Mouse (Mus musculus) hindbrain, embryonic 16.5 days (tissue): ENCODE measurements around the gene Slc25a42. TPM values are rescaled to one million over a fixed set of nuclear protein-coding genes. Genes with fewer than 3 reads are reported as not detected.

Experiments
- ATAC-seq: fragments of 200-750 bp; cut with Nextera tagmentation; 2 replicates; pipeline ENCODE4 v1.8.0; 2017; ENCODE audit warnings: moderate TSS enrichment, moderate library complexity
- H3K27ac ChIP-seq: fragments of 300-500 bp; sonication (generic); 2 replicates; pipeline ENCODE4 v1.5.1; 2014; ENCODE audit warnings: low read depth, mild to moderate bottlenecking, control low read depth, low read length, moderate library complexity
- H3K27me3 ChIP-seq: fragments of 300-500 bp; sonication (generic); replicated peaks from 2 replicates; pipeline ENCODE4 v1.6.1; 2014; ENCODE audit warnings: low read length; ENCODE audit not compliant: control insufficient read depth, insufficient read depth
- H3K36me3 ChIP-seq: fragments of 300-500 bp; sonication (generic); 2 replicates; pipeline ENCODE4 v1.6.1; 2014; ENCODE audit warnings: mild to moderate bottlenecking, low read length, moderate library complexity, mixed read lengths; ENCODE audit not compliant: control insufficient read depth, insufficient read depth
- H3K4me1 ChIP-seq: fragments of 300-500 bp; sonication (generic); 2 replicates; pipeline ENCODE4 v1.6.1; 2014; ENCODE audit warnings: low read depth, low read length; ENCODE audit not compliant: control insufficient read depth, insufficient read depth
- H3K4me2 ChIP-seq: fragments of 300-500 bp; sonication (generic); 2 replicates; pipeline ENCODE4 v1.6.1; 2014; ENCODE audit warnings: mild to moderate bottlenecking, low read length, control low read depth, moderate library complexity
- H3K4me3 ChIP-seq: fragments of 300-500 bp; sonication (generic); 2 replicates; pipeline ENCODE4 v1.5.1; 2014; ENCODE audit warnings: mild to moderate bottlenecking, low read length, control low read depth, moderate library complexity
- H3K9ac ChIP-seq: fragments of 300-500 bp; sonication (generic); 2 replicates; pipeline ENCODE4 v1.6.1; 2014; ENCODE audit warnings: low read depth, mild to moderate bottlenecking, control low read depth, low read length, moderate library complexity
- H3K9me3 ChIP-seq: fragments of 300-500 bp; sonication (generic); 2 replicates; pipeline ENCODE4 v1.6.1; 2014; ENCODE audit warnings: mild to moderate bottlenecking, low read length, moderate library complexity; ENCODE audit not compliant: control insufficient read depth
- WGBS: fragments of 180-500 bp; shearing (Covaris S2); extraction: QIAGEN DNeasy Blood & Tissue Kit; methylation state at CpG from one replicate; pipeline ENCODE4 v1.1.7; 2014; 5-methylcytosine and 5-hydroxymethylcytosine counted together
- polyA plus RNA-seq: library from polyadenylated mRNA; unstranded; fragments of >200 nt; fragmentation: Nextera tagmentation; extraction: Ambion mirVana; gene quantifications from 2 replicates; pipeline ENCODE4 v1.2.1, GENCODE M21; 2015

The Slc25a42 gene
- polyA plus RNA-seq, 1 experiment from 2014 or later = 9.5 TPM

- Histone ChIP-seq H3K9me3 (no peaks in the 10 kb centered on the region), H3K27me3 (peaks cover 5% of the 10 kb centered on the region), H3K27ac (no peak overlapping the region), H3K4me1 (peaks cover 4% of the 10 kb centered on the region; the same call in 1 of the 2 replicates), H3K9ac (peak overlapping the region; percentile 35), H3K4me2 (peak overlapping the region; percentile 48), H3K4me3 (peak overlapping the region; percentile 14), H3K36me3 (no peaks in the 10 kb centered on the region)
- peak; percentile 92 for ATAC-seq
- 13% methylated on average over 13 of the region's 22 CpGs for WGBS
These were observed 59.4 kb downstream of the Slc25a42 start for GRCm38 (mm10) chr8:70152537-70153257.

DNA sequence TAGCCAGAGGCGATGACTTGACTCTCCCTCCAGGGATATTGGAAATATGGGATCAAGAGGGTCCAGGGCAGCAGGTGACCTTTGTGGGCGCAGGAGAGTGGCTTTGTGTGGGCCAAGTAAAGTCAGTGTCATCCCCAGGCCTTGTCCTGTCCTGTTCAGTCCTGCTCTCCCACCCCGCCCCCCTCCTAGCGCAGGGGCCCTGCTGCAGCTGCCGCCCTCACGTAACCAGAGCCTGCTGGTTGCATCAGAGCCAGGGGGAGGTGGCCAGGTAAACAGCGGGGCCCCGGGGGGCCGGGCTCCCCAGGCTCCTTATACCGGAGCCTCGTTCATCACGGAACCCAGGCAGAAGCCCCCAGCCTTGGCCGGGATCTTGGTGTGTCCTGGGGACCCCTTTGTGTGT is 61.9 kb downstream of the Slc25a42 start:
- Histone ChIP-seq H3K9ac (peak overlapping the region; percentile 48), H3K27ac (no peak overlapping the region), H3K27me3 (peaks cover 5% of the 10 kb centered on the region), H3K4me3 (no peak overlapping the region), H3K4me1 (peaks cover 4% of the 10 kb centered on the region; the same call in 1 of the 2 replicates), H3K9me3 (no peaks in the 10 kb centered on the region), H3K36me3 (peaks cover 20% of the 10 kb centered on the region), H3K4me2 (no peak overlapping the region)
- no peak; the same call in 1 of the 2 replicates for ATAC-seq
- 17% methylated on average over 13 of the region's 13 CpGs for WGBS

- Histone ChIP-seq H3K27me3 (peaks cover 5% of the 10 kb centered on the region), H3K36me3 (peaks cover 30% of the 10 kb centered on the region), H3K27ac (no peak overlapping the region), H3K4me3 (no peak overlapping the region), H3K9me3 (no peaks in the 10 kb centered on the region), H3K4me1 (peaks cover 4% of the 10 kb centered on the region; the same call in 1 of the 2 replicates), H3K4me2 (no peak overlapping the region), H3K9ac (no peak overlapping the region)
- ATAC-seq = no peak
- WGBS = 85% methylated on average over 7 of the region's 7 CpGs
These were observed 64.2 kb downstream of the Slc25a42 start for GRCm38 (mm10) chr8:70147678-70148607.

DNA sequence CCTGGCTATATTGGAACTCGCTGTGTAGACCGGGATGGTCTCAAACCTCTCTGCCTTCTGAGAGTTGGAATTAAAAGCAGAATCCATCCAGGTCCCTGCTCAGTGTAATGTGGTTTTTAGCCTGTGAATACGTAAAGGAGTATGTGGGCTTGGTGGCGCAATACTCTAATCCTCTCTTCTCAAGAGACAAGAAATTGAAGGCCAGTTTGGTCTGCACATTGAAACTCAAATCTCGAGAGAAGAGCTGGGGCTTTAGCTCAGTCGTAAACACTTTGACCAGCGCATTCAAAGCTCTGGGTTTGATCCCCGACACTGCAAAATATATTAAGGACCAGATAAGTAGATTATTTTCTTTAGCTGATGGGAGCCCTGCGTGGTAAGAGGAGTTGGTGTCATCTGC is 72.1 kb downstream of the Slc25a42 start:
- Histone ChIP-seq H3K4me2 (peak overlapping the region; percentile 83), H3K36me3 (peaks cover 16% of the 10 kb centered on the region), H3K9me3 (no peaks in the 10 kb centered on the region), H3K9ac (peak overlapping the region; percentile 73), H3K27me3 (no peaks in the 10 kb centered on the region), H3K4me3 (peak overlapping the region; percentile 58), H3K27ac (peak overlapping the region; percentile 79), H3K4me1 (peaks cover 21% of the 10 kb centered on the region)
- WGBS = 15% methylated on average over 9 of the region's 9 CpGs
- no peak for ATAC-seq

DNA sequence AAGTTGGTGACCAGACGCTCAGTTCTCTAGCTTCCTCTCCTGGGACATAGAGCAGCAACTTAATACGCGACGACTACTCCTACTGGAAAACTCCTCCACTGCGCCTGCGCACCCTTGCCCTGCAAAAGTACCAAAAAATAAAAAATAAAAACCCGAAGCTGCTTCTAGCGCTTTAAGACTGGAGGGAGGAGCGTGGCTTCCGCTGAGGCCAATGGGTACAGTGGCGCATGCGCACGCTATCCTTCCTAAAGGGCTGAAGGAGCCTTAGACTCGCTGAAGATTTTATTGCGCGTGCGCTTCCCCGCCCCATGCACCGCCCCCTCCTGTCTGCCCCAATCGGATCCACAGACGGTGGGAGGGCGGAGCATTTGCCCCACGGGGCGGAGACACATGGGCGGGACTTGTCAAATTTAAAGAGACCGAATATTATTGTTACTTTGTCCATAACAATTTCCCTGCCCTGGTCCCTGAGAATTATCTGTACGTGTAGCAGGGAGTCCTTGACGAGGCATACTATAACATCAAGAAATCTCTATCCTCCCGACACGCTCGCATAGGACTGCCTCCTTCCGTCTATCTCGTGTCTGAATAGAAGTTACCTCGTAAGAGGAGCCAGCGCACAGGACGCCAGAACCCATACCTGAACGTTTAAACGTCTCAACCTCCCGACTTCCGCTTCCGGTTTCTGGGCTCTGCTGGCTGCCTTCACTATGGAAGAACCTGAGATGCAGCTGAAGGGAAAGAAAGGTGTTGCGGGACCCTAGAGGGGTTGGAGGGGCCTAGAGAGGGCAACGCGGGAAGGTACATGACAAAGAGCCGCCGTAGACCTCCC is 72.9 kb downstream of the Slc25a42 start, which contains the start of the genes Rfxank, Borcs8 and Mef2b:
TSS of gene Rfxank (minus strand) at position 129 of the 832 bp plus-strand sequence.
TSS of gene Borcs8 (plus strand) at position 474 of the 832 bp plus-strand sequence.
TSS of gene Mef2b (plus strand) at position 686 of the 832 bp plus-strand sequence.
- H3K4me2 ChIP-seq = peak within 1 kb of the TSS; percentile 83
- peaks cover 15% of the 10 kb centered on the region for H3K36me3 ChIP-seq
- peaks cover 21% of the 10 kb centered on the region for H3K4me1 ChIP-seq
- peak within 1 kb of the TSS; percentile 73 for H3K9ac ChIP-seq
- no peaks in the 10 kb centered on the region for H3K27me3 ChIP-seq
- peak within 1 kb of the TSS; percentile 79 for H3K27ac ChIP-seq
- WGBS = 0% methylated on average over 46 of the region's 46 CpGs
- peak within 1 kb of the TSS; percentile 58 for H3K4me3 ChIP-seq
- peak; percentile 97 for ATAC-seq
- no peaks in the 10 kb centered on the region for H3K9me3 ChIP-seq

DNA sequence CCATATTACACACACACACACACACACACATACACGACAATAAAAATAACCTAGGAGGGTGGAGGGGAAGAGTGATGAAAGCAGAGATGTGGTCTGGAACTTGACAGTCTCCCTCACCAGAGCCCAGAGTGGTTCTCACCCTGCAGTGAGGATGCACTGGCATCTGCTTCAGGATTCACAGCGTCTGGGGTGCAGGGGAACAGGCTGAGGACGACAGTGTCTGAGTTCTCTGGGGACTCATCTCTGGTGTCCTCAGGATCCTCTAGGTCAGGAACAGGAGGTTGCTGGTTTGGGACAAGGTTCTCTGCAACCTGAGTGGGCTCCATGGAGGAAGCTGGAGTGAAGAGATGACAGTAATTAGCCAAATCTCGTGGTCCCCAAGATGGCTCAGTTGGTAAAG is 74.2 kb downstream of the Slc25a42 start:
- Histone ChIP-seq H3K4me1 (peaks cover 21% of the 10 kb centered on the region), H3K36me3 (peaks cover 15% of the 10 kb centered on the region), H3K4me2 (peak overlapping the region; percentile 50), H3K9ac (peak overlapping the region; percentile 28; the same call in 1 of the 2 replicates), H3K27ac (no peak overlapping the region), H3K4me3 (peak overlapping the region; percentile 58; the same call in 1 of the 2 replicates), H3K9me3 (no peaks in the 10 kb centered on the region), H3K27me3 (no peaks in the 10 kb centered on the region)
- WGBS = 87% methylated on average over 4 of the region's 4 CpGs
- no peak for ATAC-seq

DNA sequence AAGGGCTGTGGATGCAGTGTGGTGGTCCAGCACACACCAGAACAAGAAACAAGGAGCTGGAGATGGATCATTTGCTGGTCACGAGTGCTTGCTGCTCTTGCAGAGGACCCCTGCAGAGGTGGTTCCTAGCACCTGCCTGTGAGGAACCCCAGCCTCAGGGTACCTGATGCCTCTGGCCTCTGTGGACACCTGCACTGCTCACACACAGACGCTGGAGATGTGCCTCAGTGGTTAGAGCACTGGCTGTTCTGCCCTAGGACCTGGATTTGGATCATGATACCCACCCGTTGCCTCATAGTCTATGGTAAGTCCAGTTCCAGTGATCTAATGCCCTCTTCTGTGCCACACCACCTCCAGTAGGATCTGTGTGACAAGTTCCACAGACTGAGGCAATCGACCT is 75.5 kb downstream of the Slc25a42 start:
- no peak for ATAC-seq
- H3K9me3 ChIP-seq = no peaks in the 10 kb centered on the region
- H3K27me3 ChIP-seq = no peaks in the 10 kb centered on the region
- H3K9ac ChIP-seq = no peak overlapping the region
- H3K4me2 ChIP-seq = no peak overlapping the region
- peaks cover 25% of the 10 kb centered on the region for H3K4me1 ChIP-seq
- no peak overlapping the region for H3K27ac ChIP-seq
- H3K4me3 ChIP-seq = no peak overlapping the region
- 90% methylated on average over 4 of the region's 4 CpGs for WGBS
- H3K36me3 ChIP-seq = peaks cover 15% of the 10 kb centered on the region

DNA sequence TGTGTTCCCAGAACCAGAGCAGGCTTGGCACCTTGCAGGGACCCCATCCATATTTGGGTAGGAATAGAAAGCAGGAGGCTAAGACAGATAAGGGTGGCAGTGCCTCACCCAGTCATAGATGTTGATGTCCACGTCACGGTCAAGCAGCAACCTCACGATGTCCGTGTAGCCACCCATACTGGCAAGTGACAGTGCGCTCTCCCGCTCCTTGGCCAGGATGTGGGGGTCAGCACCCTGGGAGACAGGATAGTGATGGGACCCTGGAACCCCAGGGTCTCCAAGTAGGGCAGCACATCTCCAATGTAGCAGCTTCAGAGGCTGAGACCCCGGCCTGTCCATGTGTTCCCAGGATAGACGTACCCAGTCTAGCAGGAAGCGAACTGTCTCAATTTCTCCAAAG is 77.2 kb downstream of the Slc25a42 start:
- WGBS = 93% methylated on average over 9 of the region's 9 CpGs
- H3K9me3 ChIP-seq = no peaks in the 10 kb centered on the region
- no peak overlapping the region for H3K4me3 ChIP-seq
- peaks cover 15% of the 10 kb centered on the region for H3K36me3 ChIP-seq
- H3K4me1 ChIP-seq = peaks cover 19% of the 10 kb centered on the region
- H3K4me2 ChIP-seq = no peak overlapping the region
- H3K27me3 ChIP-seq = no peaks in the 10 kb centered on the region
- no peak overlapping the region for H3K9ac ChIP-seq
- no peak for ATAC-seq
- no peak overlapping the region for H3K27ac ChIP-seq
